Mouse (Mus musculus) layer of hippocampus, adult 9-11 months (tissue): ENCODE measurements at regions not wholly inside any gene's neighbourhood (a gene's known extent, or its start where the extent isn't known, plus 50 kb on each side); places are given as distances from the start of the nearest gene placed in this dataset.

Experiments
- DNase-seq: peaks from one replicate; pipeline ENCODE4 v3.0.0; 2022

DNA sequence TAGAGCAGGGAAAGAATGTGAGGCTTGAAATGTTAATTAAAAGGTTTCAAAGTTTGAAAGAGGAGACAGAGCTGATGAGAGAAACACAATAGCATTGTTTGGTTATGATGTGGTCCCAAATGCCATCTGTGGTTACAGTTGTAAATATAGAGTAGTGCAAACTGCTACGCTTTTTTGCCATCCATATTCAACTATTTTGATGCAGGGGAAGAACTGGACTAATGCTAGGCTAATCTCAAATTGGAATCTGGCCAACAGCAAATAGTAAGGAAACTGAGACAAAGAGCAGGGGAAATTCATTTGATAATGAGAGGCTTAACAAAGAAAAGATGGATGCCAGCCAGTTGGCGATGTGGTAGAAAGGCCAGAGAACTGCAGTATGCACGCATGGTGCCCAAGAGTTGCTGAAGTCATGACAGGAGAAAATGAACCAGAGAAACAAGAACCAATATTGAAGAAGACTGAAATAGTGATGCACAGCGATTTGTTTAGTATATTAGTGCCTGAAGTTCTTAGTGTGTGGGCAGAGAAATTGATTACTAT, 87.0 kb upstream of the E2f7 start:
- DNase-seq = no peak

DNA sequence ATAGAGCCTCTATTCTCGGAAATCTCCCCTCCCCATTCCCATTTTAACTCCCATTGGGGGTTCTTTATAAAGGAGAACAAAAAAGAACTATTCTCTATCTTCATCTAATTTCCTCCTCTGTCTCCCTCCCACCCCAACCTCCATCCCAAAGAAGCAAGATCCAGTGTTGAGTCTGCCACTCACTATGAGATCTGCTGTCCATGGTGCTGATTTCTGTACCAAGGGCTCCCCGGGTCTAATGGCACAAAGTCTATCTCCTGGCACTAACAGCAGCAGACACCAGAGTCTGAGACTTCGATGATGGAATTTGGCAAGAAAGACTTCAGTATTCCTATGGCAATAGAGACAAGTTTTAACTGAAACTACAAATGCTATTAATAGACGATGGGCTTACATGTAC, 68.7 kb upstream of the E2f7 start:
- no peak for DNase-seq
